Mouse (Mus musculus): ENCODE measurements around the gene Cdk5r1. TPM values are rescaled to one million over a fixed set of nuclear protein-coding genes. Genes with fewer than 3 reads are reported as not detected.

Gene Cdk5r1
- polyA plus RNA-seq, 1 experiment from 2014 or later: 0.75 TPM

- no peak for TF ChIP-seq EP300 (optimal IDR thresholded peaks at IDR 0.05)
- TF ChIP-seq CTCF (IDR thresholded peaks at IDR 0.05; ENCODE audit: low read depth): peak; percentile 57
- no peak for ATAC-seq (ENCODE audit: low FRiP score, low TSS enrichment)
- no peak overlapping the region for H3K4me3 ChIP-seq (ENCODE audit: low read depth, low read length)
- H3K9ac ChIP-seq (ENCODE audit: low read length): no peak overlapping the region
- peaks cover 9% of the 10 kb centered on the region; the same call in 1 of the 2 replicates for H3K36me3 ChIP-seq (ENCODE audit: control insufficient read depth, insufficient read depth, low read length)
- H3K9me3 ChIP-seq (ENCODE audit: control insufficient read depth, low read length): no peaks in the 10 kb centered on the region
- DNase-seq (ENCODE audit: low spot score): no peak
- H3K4me1 ChIP-seq (replicated peaks; ENCODE audit: control insufficient read depth, insufficient read depth): peaks cover 5% of the 10 kb centered on the region; the same call in 1 of the 2 replicates
- no peaks in the 10 kb centered on the region for H3K27me3 ChIP-seq (ENCODE audit: control insufficient read depth, insufficient read depth, low read length)
- no peak overlapping the region for H3K4me2 ChIP-seq (replicated peaks; ENCODE audit: low read depth)
- 72% methylated on average over 2 of the region's 2 CpGs for WGBS
- no peak overlapping the region for H3K27ac ChIP-seq (replicated peaks)
Observed at GRCm38 (mm10) chr11:80474175-80474691, 2.6 kb upstream of the Cdk5r1 start.

- Histone ChIP-seq H3K4me1 (replicated peaks; ENCODE audit: control insufficient read depth, insufficient read depth) (peaks cover 5% of the 10 kb centered on the region; the same call in 1 of the 2 replicates), H3K27me3 (ENCODE audit: control insufficient read depth, insufficient read depth, low read length) (no peaks in the 10 kb centered on the region), H3K9me3 (ENCODE audit: control insufficient read depth, low read length) (no peaks in the 10 kb centered on the region), H3K27ac (replicated peaks) (no peak overlapping the region), H3K4me3 (ENCODE audit: low read depth, low read length) (no peak overlapping the region), H3K9ac (ENCODE audit: low read length) (no peak overlapping the region), H3K36me3 (ENCODE audit: control insufficient read depth, insufficient read depth, low read length) (0 out of 2 replicates have a peak, but pooled peaks cover 6% of the 10 kb centered on the region), H3K4me2 (replicated peaks; ENCODE audit: low read depth) (no peak overlapping the region)
- 73% methylated on average over 11 of the region's 11 CpGs for WGBS
- ATAC-seq (ENCODE audit: low FRiP score, low TSS enrichment) (no peak), DNase-seq (ENCODE audit: low spot score) (no peak)
- TF ChIP-seq CTCF (IDR thresholded peaks at IDR 0.05; ENCODE audit: low read depth): no peak
Observed at GRCm38 (mm10) chr11:80474846-80475245, 2.0 kb upstream of the Cdk5r1 start.

- H3K4me2 ChIP-seq (replicated peaks; ENCODE audit: low read depth): no peak overlapping the region
- no peak overlapping the region for H3K27ac ChIP-seq (replicated peaks)
- no peaks in the 10 kb centered on the region for H3K9me3 ChIP-seq (ENCODE audit: control insufficient read depth, low read length)
- DNase-seq (ENCODE audit: low spot score) (no peak), ATAC-seq (ENCODE audit: low FRiP score, low TSS enrichment) (no peak)
- 0 out of 2 replicates have a peak, but pooled peaks cover 2% of the 10 kb centered on the region for H3K36me3 ChIP-seq (ENCODE audit: control insufficient read depth, insufficient read depth, low read length)
- H3K4me3 ChIP-seq (ENCODE audit: low read depth, low read length): no peak overlapping the region
- H3K4me1 ChIP-seq (replicated peaks; ENCODE audit: control insufficient read depth, insufficient read depth): peaks cover 5% of the 10 kb centered on the region; the same call in 1 of the 2 replicates
- H3K9ac ChIP-seq (ENCODE audit: low read length): no peak overlapping the region
- no peaks in the 10 kb centered on the region for H3K27me3 ChIP-seq (ENCODE audit: control insufficient read depth, insufficient read depth, low read length)
- WGBS: 80% methylated on average over 9 of the region's 9 CpGs
- TF ChIP-seq CTCF (IDR thresholded peaks at IDR 0.05; ENCODE audit: low read depth) (no peak), EP300 (optimal IDR thresholded peaks at IDR 0.05) (no peak)
Observed at GRCm38 (mm10) chr11:80475544-80475943, 1.3 kb upstream of the Cdk5r1 start.

GRCm38 (mm10) chr11:80477341-80478199 lies 747 bp downstream of the Cdk5r1 start:
- Histone ChIP-seq H3K9me3 (ENCODE audit: control insufficient read depth, low read length) (no peaks in the 10 kb centered on the region), H3K27ac (replicated peaks) (peak overlapping the region; percentile 69), H3K4me3 (ENCODE audit: low read depth, low read length) (peak overlapping the region; percentile 67), H3K27me3 (ENCODE audit: control insufficient read depth, insufficient read depth, low read length) (no peaks in the 10 kb centered on the region), H3K9ac (ENCODE audit: low read length) (peak overlapping the region; percentile 56), H3K4me1 (replicated peaks; ENCODE audit: control insufficient read depth, insufficient read depth) (peaks cover 5% of the 10 kb centered on the region; the same call in 1 of the 2 replicates), H3K4me2 (replicated peaks; ENCODE audit: low read depth) (peak overlapping the region; percentile 99), H3K36me3 (ENCODE audit: control insufficient read depth, insufficient read depth, low read length) (no peaks in the 10 kb centered on the region)
- WGBS: 15% methylated on average over 55 of the region's 55 CpGs
- TF ChIP-seq EP300 (optimal IDR thresholded peaks at IDR 0.05): no peak
- no peak for TF ChIP-seq CTCF (IDR thresholded peaks at IDR 0.05; ENCODE audit: low read depth)
- DNase-seq (ENCODE audit: low spot score): no peak
- ATAC-seq (ENCODE audit: low FRiP score, low TSS enrichment): peak; percentile 11; the same call in 1 of the 2 replicates

GRCm38 (mm10) chr11:80478694-80479412 lies 2.0 kb downstream of the Cdk5r1 start:
- no peaks in the 10 kb centered on the region for H3K27me3 ChIP-seq (ENCODE audit: control insufficient read depth, insufficient read depth, low read length)
- no peak for ATAC-seq (ENCODE audit: low FRiP score, low TSS enrichment)
- no peak overlapping the region for H3K27ac ChIP-seq (replicated peaks)
- 80% methylated on average over 14 of the region's 14 CpGs for WGBS
- no peak for TF ChIP-seq EP300 (optimal IDR thresholded peaks at IDR 0.05)
- no peak for TF ChIP-seq CTCF (IDR thresholded peaks at IDR 0.05; ENCODE audit: low read depth)
- no peak overlapping the region for H3K4me2 ChIP-seq (replicated peaks; ENCODE audit: low read depth)
- no peaks in the 10 kb centered on the region for H3K9me3 ChIP-seq (ENCODE audit: control insufficient read depth, low read length)
- no peak overlapping the region for H3K9ac ChIP-seq (ENCODE audit: low read length)
- peaks cover 5% of the 10 kb centered on the region; the same call in 1 of the 2 replicates for H3K4me1 ChIP-seq (replicated peaks; ENCODE audit: control insufficient read depth, insufficient read depth)
- no peaks in the 10 kb centered on the region for H3K36me3 ChIP-seq (ENCODE audit: control insufficient read depth, insufficient read depth, low read length)
- no peak for DNase-seq (ENCODE audit: low spot score)
- H3K4me3 ChIP-seq (ENCODE audit: low read depth, low read length): no peak overlapping the region
